In the genomic region with DNA sequence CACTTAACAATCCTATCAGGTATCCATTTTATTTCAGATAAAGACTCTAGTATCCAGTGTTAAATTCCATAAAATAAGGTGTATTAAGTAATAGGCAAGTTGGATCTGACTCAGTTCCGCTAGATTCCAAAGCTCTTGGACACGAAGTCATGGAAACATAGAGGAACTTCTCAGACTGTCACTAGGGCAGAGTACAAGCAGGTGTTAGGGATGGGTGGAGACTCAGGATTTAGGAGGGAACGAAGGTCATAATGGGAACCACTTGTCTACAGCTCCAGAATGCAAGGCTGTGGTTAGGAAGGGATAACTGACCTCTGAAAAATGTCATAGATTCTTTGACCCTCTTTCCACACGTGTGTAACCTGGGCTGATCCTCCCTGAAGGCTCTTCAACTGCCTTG, we compare ENCODE assay signal across 10 mouse cellular contexts.
"Had no signal": no experiment of that assay in that cellular context is flagged by ENCODE, and none has a peak within 500 bp of the region (broad histone marks: within the 10 kb centered on the region; RNA-seq: fewer than 3 reads in every experiment).

No protein-coding gene starts in this region.

- DNase-seq: kidney, adult 18-20 months; lung, embryonic 14.5 days; lung, postnatal 10 days; lung, postnatal 4 days; thymus, postnatal 4 days had no signal

- H3K36me3 ChIP-seq: limb, embryonic 15.5 days; midbrain, embryonic 13.5 days; neural tube, embryonic 15.5 days had no signal

- H3K4me3 ChIP-seq: limb, embryonic 15.5 days; midbrain, embryonic 13.5 days; myocyte; neural tube, embryonic 15.5 days had no signal

- H3K9ac ChIP-seq: limb, embryonic 15.5 days; lung, embryonic 14.5 days; midbrain, embryonic 13.5 days; neural tube, embryonic 15.5 days had no signal

- H3K4me1 ChIP-seq: midbrain, embryonic 13.5 days; neural tube, embryonic 15.5 days had no signal

- ATAC-seq: midbrain, embryonic 13.5 days had no signal

- H3K9me3 ChIP-seq: limb, embryonic 15.5 days; midbrain, embryonic 13.5 days; neural tube, embryonic 15.5 days had no signal

- H3K27me3 ChIP-seq: limb, embryonic 15.5 days; midbrain, embryonic 13.5 days; neural tube, embryonic 15.5 days had no signal

- H3K4me2 ChIP-seq: limb, embryonic 15.5 days; lung, embryonic 14.5 days; midbrain, embryonic 13.5 days; neural tube, embryonic 15.5 days had no signal

- H3K27ac ChIP-seq: limb, embryonic 15.5 days; midbrain, embryonic 13.5 days; neural tube, embryonic 15.5 days; stomach, postnatal 0 days had no signal
